Mouse (Mus musculus) lung, postnatal 25 days (tissue): ENCODE data around the gene Gramd1b.

Source experiments
- DNase-seq: peaks from one replicate; pipeline ENCODE4 v3.0.0; 2022; ENCODE audit warnings: low spot score

Gene Gramd1b

GRCm38 (mm10) chr9:40399359-40399932, 131.7 kb downstream of the Gramd1b start:
- DNase-seq: no peak

- no peak for DNase-seq
Measured at GRCm38 (mm10) chr9:40397471-40398245, 133.5 kb downstream of the Gramd1b start.

GRCm38 (mm10) chr9:40397036-40397435, 134.1 kb downstream of the Gramd1b start:
- peak; percentile 79 for DNase-seq

- DNase-seq: no peak
Measured at GRCm38 (mm10) chr9:40396171-40396570, 135.0 kb downstream of the Gramd1b start.

GRCm38 (mm10) chr9:40391852-40392695, 139.1 kb downstream of the Gramd1b start:
- no peak for DNase-seq

GRCm38 (mm10) chr9:40391359-40391758, 139.8 kb downstream of the Gramd1b start:
- no peak for DNase-seq

GRCm38 (mm10) chr9:40390904-40391303, 140.3 kb downstream of the Gramd1b start:
- DNase-seq: no peak

GRCm38 (mm10) chr9:40390396-40390760, 140.8 kb downstream of the Gramd1b start:
- DNase-seq: no peak

- DNase-seq: no peak
Measured at GRCm38 (mm10) chr9:40389669-40390395, 141.4 kb downstream of the Gramd1b start.

- no peak for DNase-seq
Measured at GRCm38 (mm10) chr9:40389175-40389574, 142.0 kb downstream of the Gramd1b start.

- no peak for DNase-seq
Measured at GRCm38 (mm10) chr9:40384781-40385180, 146.4 kb downstream of the Gramd1b start.

GRCm38 (mm10) chr9:40382508-40382907, 148.7 kb downstream of the Gramd1b start:
- DNase-seq: no peak

GRCm38 (mm10) chr9:40381416-40382411, 149.5 kb downstream of the Gramd1b start:
- peak; percentile 13 for DNase-seq

- no peak for DNase-seq
Measured at GRCm38 (mm10) chr9:40376711-40377410, 154.3 kb downstream of the Gramd1b start.

- DNase-seq: peak; percentile 8
Measured at GRCm38 (mm10) chr9:40376139-40376541, 155.0 kb downstream of the Gramd1b start.

GRCm38 (mm10) chr9:40375518-40375917, 155.7 kb downstream of the Gramd1b start:
- no peak for DNase-seq

- DNase-seq: no peak
Measured at GRCm38 (mm10) chr9:40374992-40375391, 156.2 kb downstream of the Gramd1b start.

GRCm38 (mm10) chr9:40374533-40374971, 156.6 kb downstream of the Gramd1b start:
- no peak for DNase-seq

GRCm38 (mm10) chr9:40374052-40374451, 157.1 kb downstream of the Gramd1b start:
- no peak for DNase-seq

- DNase-seq: no peak
Measured at GRCm38 (mm10) chr9:40370151-40370550, 161.0 kb downstream of the Gramd1b start.
